Mouse (Mus musculus) cerebellum, postnatal 10 days (tissue): ENCODE results near the gene Ccl27b.
"Not testable (repeated sequence)": the region's sequence is repeated elsewhere in the genome, so short reads cannot be mapped to it uniquely, and the experiment has no call there.

Experiments
- DNase-seq, 2 experiments: peaks; one replicate each; pipeline ENCODE4 v3.0.0; 2021; ENCODE audit warnings: mixed read lengths in 2 of 2

Ccl27b gene

GRCm38 (mm10) chr4:42654951-42655350 lies at the start of gene Ccl27b:
Ccl27b (plus strand) TSS chr4:42655251.
- not testable (repeated sequence) for DNase-seq

- DNase-seq, result not testable (repeated sequence)
These were observed 43.2 kb upstream of the Ccl27b start, which contains the start of gene Gm10591 for GRCm38 (mm10) chr4:42611895-42612294. Gm10591 (plus strand) TSS chr4:42612195.

GRCm38 (mm10) chr4:42629419-42629818 lies 25.6 kb upstream of the Ccl27b start, which contains the start of gene Gm2564:
Gm2564 (plus strand) TSS chr4:42629719.
- not testable (repeated sequence) for DNase-seq

- DNase-seq, result not testable (repeated sequence)
These were observed 6.7 kb downstream of the Ccl27b start, which contains the start of gene Il11ra2 for GRCm38 (mm10) chr4:42661793-42662192. Il11ra2 (minus strand) TSS chr4:42661893.

GRCm38 (mm10) chr4:42675415-42675814 lies 20.4 kb downstream of the Ccl27b start:
- not testable (repeated sequence) for DNase-seq

GRCm38 (mm10) chr4:42679365-42679764 lies 24.3 kb downstream of the Ccl27b start:
- not testable (repeated sequence) for DNase-seq

GRCm38 (mm10) chr4:42680374-42681356 lies 25.6 kb downstream of the Ccl27b start:
- DNase-seq, result not testable (repeated sequence)

GRCm38 (mm10) chr4:42681473-42682182 lies 26.6 kb downstream of the Ccl27b start:
- DNase-seq, result not testable (repeated sequence)

- not testable (repeated sequence) for DNase-seq
These were observed 27.1 kb downstream of the Ccl27b start for GRCm38 (mm10) chr4:42682183-42682524.
